30 mouse cellular contexts compared by ENCODE assay signal in genomic region chr10:62542507-62542906, GRCm38 (mm10). TPM values are rescaled to one million over a fixed set of nuclear protein-coding genes. Genes with fewer than 3 reads are reported as not detected.
A peak's percentile ranks its signal among the peaks of the same experiment; 100 is the strongest.
DNase-seq lines count a peak whose midpoint lies in the region; ATAC-seq and TF ChIP-seq lines count a peak whose summit lies in the region.
"Had no signal": no experiment of that assay in that cellular context is flagged by ENCODE, and none has a peak within 500 bp of the region (broad histone marks: within the 10 kb centered on the region; RNA-seq: fewer than 3 reads in every experiment).

No protein-coding gene starts in this region.

- TF ChIP-seq EP300 in CH12.LX (IDR thresholded peaks at IDR 0.05; ENCODE audit: low read length), result 0 out of 2 replicates have a peak, but pooled peaks have one; percentile 17

- no peak overlapping the region for H3K4me2 ChIP-seq in liver, embryonic 13.5 days
- peak overlapping the region; percentile 73; the same call in 1 of the 2 replicates for H3K4me2 ChIP-seq in CH12.LX (ENCODE audit: insufficient read depth, low read depth, poor library complexity, severe bottlenecking)
- H3K4me2 ChIP-seq: embryonic facial prominence, embryonic 13.5 days; heart, embryonic 13.5 days; hindbrain, embryonic 15.5 days; kidney, embryonic 15.5 days; limb, embryonic 12.5 days; lung, embryonic 15.5 days; midbrain, embryonic 11.5 days; neural tube, embryonic 12.5 days had no signal

- no peaks in the 10 kb centered on the region for H3K79me2 ChIP-seq in CH12.LX (replicated peaks; ENCODE audit: control insufficient read depth, extremely low read depth, insufficient read depth, poor library complexity, severe bottlenecking)
- no peaks in the 10 kb centered on the region for H3K79me2 ChIP-seq in macrophage (ENCODE audit: inconsistent target)

- TF ChIP-seq CTCF in CH12.LX (conservative IDR thresholded peaks at IDR 0.05 in 1 of 2, IDR thresholded peaks at IDR 0.05 in 1 of 2; ENCODE audit: low read depth in 2 of 2, low read length in 2 of 2), result peak in 1 of 2 experiments; percentile 10; a peak in 1 of 4 replicates

- WGBS in liver, embryonic 13.5 days (ENCODE audit: insufficient replicate concordance), result 82% methylated on average over 11 of the region's 12 CpGs
- 66% methylated on average over 7 of the region's 12 CpGs for WGBS in macrophage (ENCODE audit: missing documents)

- peaks cover 39% of the 10 kb centered on the region for H3K4me1 ChIP-seq in liver, embryonic 13.5 days (replicated peaks)
- H3K4me1 ChIP-seq in CH12.LX (ENCODE audit: control insufficient read depth in 1 of 2, insufficient read depth in 2 of 2), result peaks cover 10 to 60% of the 10 kb centered on the region in 2 experiments
- H3K4me1 ChIP-seq: embryonic facial prominence, embryonic 13.5 days; forebrain, embryonic 10.5 days; hindbrain, embryonic 10.5 days; hindbrain, embryonic 15.5 days; kidney, embryonic 15.5 days; limb, embryonic 12.5 days; lung, embryonic 15.5 days; neural tube, embryonic 12.5 days had no signal

- H3K9ac ChIP-seq in liver, embryonic 13.5 days, result no peak overlapping the region
- H3K9ac ChIP-seq in CH12.LX (ENCODE audit: insufficient read depth, low read depth), result no peak overlapping the region
- H3K9ac ChIP-seq: embryonic facial prominence, embryonic 13.5 days; heart, embryonic 13.5 days; hindbrain, embryonic 15.5 days; kidney, embryonic 15.5 days; limb, embryonic 12.5 days; liver, embryonic 14.5 days; lung, embryonic 15.5 days; neural tube, embryonic 12.5 days had no signal

- 0 out of 2 replicates have a peak overlapping the region, but pooled peaks have one; percentile 18 for H3K27ac ChIP-seq in liver, embryonic 13.5 days
- H3K27ac ChIP-seq in CH12.LX (ENCODE audit: insufficient read depth, low read depth), result peak overlapping the region; percentile 100
- 0 out of 2 replicates have a peak overlapping the region, but pooled peaks have one; percentile 13 for H3K27ac ChIP-seq in macrophage
- H3K27ac ChIP-seq: embryonic facial prominence, embryonic 13.5 days; forebrain, embryonic 10.5 days; heart, embryonic 13.5 days; hindbrain, embryonic 10.5 days; hindbrain, embryonic 15.5 days; kidney, embryonic 15.5 days; left cerebral cortex, adult 2 months; limb, embryonic 12.5 days; liver, embryonic 14.5 days; lung, embryonic 15.5 days; neural tube, embryonic 12.5 days; stomach, postnatal 0 days had no signal

- H3K9me3 ChIP-seq in liver, embryonic 13.5 days (replicated peaks), result no peaks in the 10 kb centered on the region
- H3K9me3 ChIP-seq in CH12.LX (replicated peaks; ENCODE audit: low read length), result no peaks in the 10 kb centered on the region
- H3K9me3 ChIP-seq: embryonic facial prominence, embryonic 13.5 days; forebrain, embryonic 10.5 days; heart, embryonic 13.5 days; hindbrain, embryonic 10.5 days; hindbrain, embryonic 15.5 days; kidney, embryonic 15.5 days; limb, embryonic 12.5 days; lung, embryonic 15.5 days; neural tube, embryonic 12.5 days had no signal

- H3K4me3 ChIP-seq in liver, embryonic 13.5 days (replicated peaks), result no peak overlapping the region
- H3K4me3 ChIP-seq in CH12.LX (replicated peaks in 1 of 3; ENCODE audit: low read depth in 2 of 3, low read length in 2 of 3, poor library complexity in 1 of 3), result peak overlapping the region in 2 of 3 experiments; percentile 2 to 35
- H3K4me3 ChIP-seq in macrophage (ENCODE audit: inconsistent target), result no peak overlapping the region
- H3K4me3 ChIP-seq: embryonic facial prominence, embryonic 13.5 days; forebrain, embryonic 10.5 days; heart, embryonic 13.5 days; hindbrain, embryonic 10.5 days; hindbrain, embryonic 15.5 days; kidney, embryonic 15.5 days; left cerebral cortex, adult 2 months; limb, embryonic 12.5 days; lung, embryonic 15.5 days; neural tube, embryonic 12.5 days had no signal

- H3K36me3 ChIP-seq in liver, embryonic 13.5 days, result no peaks in the 10 kb centered on the region
- peaks cover 9 to 17% of the 10 kb centered on the region in 2 experiments for H3K36me3 ChIP-seq in CH12.LX (replicated peaks in 1 of 2; ENCODE audit: control insufficient read depth in 1 of 2, insufficient read depth in 1 of 2, low read length in 1 of 2)
- no peaks in the 10 kb centered on the region for H3K36me3 ChIP-seq in macrophage (ENCODE audit: inconsistent target)
- H3K36me3 ChIP-seq: embryonic facial prominence, embryonic 13.5 days; forebrain, embryonic 10.5 days; heart, embryonic 13.5 days; hindbrain, embryonic 10.5 days; hindbrain, embryonic 15.5 days; kidney, embryonic 15.5 days; limb, embryonic 12.5 days; lung, embryonic 15.5 days; neural tube, embryonic 12.5 days had no signal

- no peaks in the 10 kb centered on the region for H3K27me3 ChIP-seq in liver, embryonic 13.5 days
- no peaks in the 10 kb centered on the region for H3K27me3 ChIP-seq in CH12.LX (replicated peaks)
- H3K27me3 ChIP-seq: embryonic facial prominence, embryonic 13.5 days; heart, embryonic 13.5 days; hindbrain, embryonic 15.5 days; kidney, embryonic 15.5 days; limb, embryonic 12.5 days; lung, embryonic 15.5 days; neural tube, embryonic 12.5 days had no signal

- dilution Hi-C loops in CH12.LX (cut with MboI; ENCODE audit: extremely low pct_ligation_motif_present, extremely low pct_unique_long_range_greater_than_20kb, low sequenced_read_pairs), result no loop called here

- DNase-seq in liver, embryonic 13.5 days, result no peak
- DNase-seq in liver (no peak), 416B (ENCODE audit: low read depth) (peak; percentile 91), CH12.LX (ENCODE audit: extremely low read depth) (peak; percentile 82)
- no peak for DNase-seq in embryo, embryonic 10.5 days (ENCODE audit: low spot score)
- no peak for DNase-seq in layer of hippocampus, adult 9-11 months
- DNase-seq in urinary bladder, postnatal 4 days (ENCODE audit: low spot score in 2 of 2), result no peak
- DNase-seq: adrenal gland, adult 2 months; adrenal gland, postnatal 36 days; cerebellum, adult 11 months; cerebellum, adult 9-11 months; gastrocnemius, postnatal 10 days; heart, postnatal 10 days; kidney, adult 18-20 months; kidney, postnatal 25 days had no signal

- TF ChIP-seq POLR2A in CH12.LX (IDR thresholded peaks at IDR 0.05; ENCODE audit: low read depth, low read length), result peak; percentile 57

- TF ChIP-seq RAD21 in CH12.LX (IDR thresholded peaks at IDR 0.05; ENCODE audit: low read depth, low read length), result no peak; the same call in 1 of the 2 replicates

- in situ Hi-C loops in CH12.LX (cut with MboI; ENCODE audit: low pct_ligation_motif_present, low pct_unique_long_range_greater_than_20kb, low sequenced_read_pairs), result loop anchor here (5.0 kb wide), 1 partner anchor 35 kb away; no protein-coding TSS in a partner anchor

- ATAC-seq in liver, embryonic 13.5 days (ENCODE audit: low read depth), result no peak
- ATAC-seq: midbrain, embryonic 16.5 days had no signal

TF ChIP-seq in CH12.LX, 34 proteins besides CTCF, POLR2A, EP300 and RAD21 (continues in another document):
- TF ChIP-seq MAZ (IDR thresholded peaks at IDR 0.05; ENCODE audit: low read depth, low read length) (peak; percentile 43; the same call in 1 of the 2 replicates), ZNF384 (IDR thresholded peaks at IDR 0.05; ENCODE audit: low read depth, low read length) (no peak), MXI1 (IDR thresholded peaks at IDR 0.05; ENCODE audit: low read depth, low read length) (peak; percentile 83; the same call in 1 of the 2 replicates), SIN3A (IDR thresholded peaks at IDR 0.05; ENCODE audit: low read length) (no peak; the same call in 1 of the 2 replicates), TBP (conservative IDR thresholded peaks at IDR 0.05; ENCODE audit: low read depth, low read length) (no peak; the same call in 1 of the 2 replicates), MYC (IDR thresholded peaks at IDR 0.05; ENCODE audit: low read depth, low read length) (peak; percentile 92)

RNA-seq across cellular contexts. Expression of gene Srgn, which starts 15.3 kb away (rescaled TPM):
- 67.1 and 71.8 TPM in 2 replicates for polyA plus RNA-seq in liver, embryonic 13.5 days (2015; fragmentation: Nextera tagmentation; extraction: Ambion mirVana)
- total RNA-seq in CH12.LX (2012; rRNA removed), result 334 and 519 TPM in 2 replicates
- 516 and 530 TPM in 2 replicates for total RNA-seq in CH12.LX (2014; rRNA removed)
- polyA plus RNA-seq in CH12.LX (2012; ENCODE audit: insufficient read length, low read depth), result 154 and 189 TPM in 2 replicates
- 100 to 1,000 TPM in 9 of 26 experiments, 10 to 100 TPM in 12, 1 to 10 TPM in 5; 5.0 to 374 (median 54.9) TPM for total RNA-seq in macrophage (2018; cell fraction: chromatin; rRNA removed)
- 1,000 to 10,000 TPM in 3 of 26 experiments, 100 to 1,000 TPM in 23; 178 to 1,433 (median 423) TPM for total RNA-seq in macrophage (2018; cell fraction: cytosol; rRNA removed)
- total RNA-seq in macrophage (2018; cell fraction: nucleus; rRNA removed), result 1,000 to 10,000 TPM in 2 of 26 experiments, 100 to 1,000 TPM in 22, 10 to 100 TPM in 2; 93.8 to 1,370 (median 265) TPM
- 240 to 438 TPM (median 289 TPM) in 3 replicates for polyA plus RNA-seq in macrophage (2018)

RNA-seq across cellular contexts. Expression of gene Kif1bp, which starts 35.8 kb away (rescaled TPM):
- 12.9 and 13.7 TPM in 2 replicates for polyA plus RNA-seq in liver, embryonic 13.5 days (2015; fragmentation: Nextera tagmentation; extraction: Ambion mirVana)
- total RNA-seq in CH12.LX (2012; rRNA removed) (14.6 and 15.3 TPM in 2 replicates), CH12.LX (2014; rRNA removed) (12.9 and 13.3 TPM in 2 replicates)
- polyA plus RNA-seq in CH12.LX (2012; ENCODE audit: insufficient read length, low read depth) (22.5 and 23.1 TPM in 2 replicates), macrophage (2018) (28.5 to 32.9 TPM (median 28.8 TPM) in 3 replicates)
- 10 to 100 TPM; 10.3 to 50.0 (median 30.8) TPM for total RNA-seq in macrophage (2018; cell fraction: chromatin; rRNA removed)
- 10 to 100 TPM; 20.0 to 34.5 (median 29.5) TPM for total RNA-seq in macrophage (2018; cell fraction: cytosol; rRNA removed)
- 10 to 100 TPM; 13.1 to 38.8 (median 23.5) TPM for total RNA-seq in macrophage (2018; cell fraction: nucleus; rRNA removed)

RNA-seq across cellular contexts. Expression of gene Vps26a, which starts 55.9 kb away (rescaled TPM):
- 49.1 and 67.3 TPM in 2 replicates for polyA plus RNA-seq in liver, embryonic 13.5 days (2015; fragmentation: Nextera tagmentation; extraction: Ambion mirVana)
- 14.2 and 17.1 TPM in 2 replicates for total RNA-seq in CH12.LX (2012; rRNA removed)
- 33.5 and 37.6 TPM in 2 replicates for total RNA-seq in CH12.LX (2014; rRNA removed)
- polyA plus RNA-seq in CH12.LX (2012; ENCODE audit: insufficient read length, low read depth), result 32.3 and 32.5 TPM in 2 replicates
- 10 to 100 TPM; 39.3 to 71.1 (median 57.3) TPM for total RNA-seq in macrophage (2018; cell fraction: chromatin; rRNA removed)
- 100 to 1,000 TPM; 161 to 207 (median 187) TPM for total RNA-seq in macrophage (2018; cell fraction: cytosol; rRNA removed)
- 100 to 1,000 TPM in 11 of 26 experiments, 10 to 100 TPM in 15; 61.6 to 159 (median 95.3) TPM for total RNA-seq in macrophage (2018; cell fraction: nucleus; rRNA removed)
- polyA plus RNA-seq in macrophage (2018), result 167 to 346 TPM (median 178 TPM) in 3 replicates

RNA-seq across cellular contexts. Expression of gene Ddx21, which starts 59.6 kb away (rescaled TPM):
- 26.3 and 32.2 TPM in 2 replicates for polyA plus RNA-seq in liver, embryonic 13.5 days (2015; fragmentation: Nextera tagmentation; extraction: Ambion mirVana)
- total RNA-seq in CH12.LX (2012; rRNA removed), result 145 and 208 TPM in 2 replicates
- total RNA-seq in CH12.LX (2014; rRNA removed), result 110 and 114 TPM in 2 replicates
- 327 and 354 TPM in 2 replicates for polyA plus RNA-seq in CH12.LX (2012; ENCODE audit: insufficient read length, low read depth)
- total RNA-seq in macrophage (2018; cell fraction: chromatin; rRNA removed), result 10 to 100 TPM; 27.9 to 70.6 (median 47.1) TPM
- total RNA-seq in macrophage (2018; cell fraction: cytosol; rRNA removed), result 10 to 100 TPM; 36.1 to 51.8 (median 44.6) TPM
- total RNA-seq in macrophage (2018; cell fraction: nucleus; rRNA removed), result 10 to 100 TPM; 26.7 to 82.6 (median 41.2) TPM
- 29.8 to 93.3 TPM (median 43.4 TPM) in 3 replicates for polyA plus RNA-seq in macrophage (2018)

Comparison
In these comparisons a context has a peak if more than half of its experiments do, and no peak if none do; other contexts are left out.
1. DNase-seq: peak in 416B (single experiment) and CH12.LX (single experiment); none in liver, embryonic 13.5 days (single experiment), liver (single experiment), embryo, embryonic 10.5 days (single experiment), layer of hippocampus, adult 9-11 months (single experiment) and urinary bladder, postnatal 4 days (0 of 2).
2. H3K27ac ChIP-seq: peak in every context shown above with its lines; median percentile 100 in CH12.LX; 18 in liver, embryonic 13.5 days; 13 in macrophage.
3. H3K4me3 ChIP-seq: peak in CH12.LX (2 of 3); none in liver, embryonic 13.5 days (single experiment) and macrophage (single experiment).